Mouse (Mus musculus) lung, postnatal 0 days (tissue): Measurements from ENCODE around the gene Gm21060.

Experiments
- CTCF ChIP-seq: IDR thresholded peaks from 2 replicates; pipeline ENCODE4 v1.5.1; 2016; ENCODE audit warnings: antibody characterized with exemption, mild to moderate bottlenecking
- EP300 ChIP-seq: IDR thresholded peaks from 2 replicates; pipeline ENCODE4 v1.6.1; 2016; ENCODE audit warnings: antibody characterized with exemption, mild to moderate bottlenecking, control low read depth

DNA sequence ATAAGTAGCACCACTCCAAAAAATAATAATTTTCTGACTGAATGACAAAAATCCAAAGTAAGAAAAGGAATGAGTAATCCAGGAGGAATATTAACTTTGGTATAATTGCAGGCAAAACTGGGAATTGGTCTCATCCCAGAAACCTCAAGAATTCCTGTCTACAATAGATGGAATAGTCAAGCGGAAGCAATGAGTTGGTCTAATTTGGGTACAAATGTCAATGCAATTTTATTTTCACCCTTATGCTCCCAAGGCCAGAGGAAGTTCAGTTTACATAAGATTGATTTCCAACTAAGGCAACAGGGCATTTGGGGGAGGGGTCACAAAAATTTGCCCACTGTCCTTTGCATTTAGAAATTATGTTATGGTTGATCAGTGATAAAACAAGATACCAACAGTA lies 21.4 kb downstream of the Gm21060 start:
- TF ChIP-seq EP300 (no peak), CTCF (no peak)
